Mouse (Mus musculus) intestine, embryonic 16.5 days (tissue): ENCODE data around the gene Ehd1. TPM values are rescaled to one million over a fixed set of nuclear protein-coding genes. Genes with fewer than 3 reads are reported as not detected.

Experiments
- ATAC-seq: fragments of 200-750 bp; cut with Nextera tagmentation; 2 replicates; pipeline ENCODE4 v1.8.0; 2017; ENCODE audit warnings: moderate TSS enrichment, moderate library complexity
- H3K27ac ChIP-seq: fragments of 300-500 bp; sonication (generic); 2 replicates; pipeline ENCODE4 v1.5.1; 2014; ENCODE audit warnings: mild to moderate bottlenecking, low read length
- H3K27me3 ChIP-seq: fragments of 300-500 bp; sonication (generic); replicated peaks from 2 replicates; pipeline ENCODE4 v1.6.1; 2014; ENCODE audit warnings: low read length, control low read depth, mixed read lengths; ENCODE audit not compliant: control insufficient read depth, insufficient read depth
- H3K36me3 ChIP-seq: fragments of 300-500 bp; sonication (generic); 2 replicates; pipeline ENCODE4 v1.6.1; 2014; ENCODE audit warnings: low read length, control low read depth; ENCODE audit not compliant: control insufficient read depth, insufficient read depth
- H3K4me1 ChIP-seq: fragments of 300-500 bp; sonication (generic); 2 replicates; pipeline ENCODE4 v1.6.1; 2014; ENCODE audit warnings: low read length, control low read depth, mixed read lengths; ENCODE audit not compliant: control insufficient read depth, insufficient read depth
- H3K4me2 ChIP-seq: fragments of 300-500 bp; sonication (generic); 2 replicates; pipeline ENCODE4 v1.6.1; 2014; ENCODE audit warnings: low read depth, low read length, control low read depth
- H3K4me3 ChIP-seq: fragments of 300-500 bp; sonication (generic); 2 replicates; pipeline ENCODE4 v1.5.1; 2014; ENCODE audit warnings: mild to moderate bottlenecking, low read length
- H3K9ac ChIP-seq: fragments of 300-500 bp; sonication (generic); 2 replicates; pipeline ENCODE4 v1.6.1; 2014; ENCODE audit warnings: low read depth, low read length
- H3K9me3 ChIP-seq: fragments of 300-500 bp; sonication (generic); 2 replicates; pipeline ENCODE4 v1.6.1; 2016; ENCODE audit warnings: low read length, control low read depth; ENCODE audit not compliant: control insufficient read depth
- WGBS: fragments of 180-500 bp; shearing (Covaris S2); extraction: QIAGEN DNeasy Blood & Tissue Kit; methylation state at CpG from one replicate; pipeline ENCODE4 v1.1.7; 2014; 5-methylcytosine and 5-hydroxymethylcytosine counted together
- polyA plus RNA-seq: library from polyadenylated mRNA; unstranded; fragments of >200 nt; fragmentation: Nextera tagmentation; extraction: Ambion mirVana; gene quantifications from 2 replicates; pipeline ENCODE4 v1.2.1, GENCODE M21; 2015

Ehd1 gene
- polyA plus RNA-seq, 1 experiment from 2014 or later, result 135 TPM

GRCm38 (mm10) chr19:6265727-6266182 lies 10.8 kb upstream of the Ehd1 start:
- Histone ChIP-seq H3K27me3 (no peaks in the 10 kb centered on the region), H3K9me3 (no peaks in the 10 kb centered on the region), H3K9ac (peak overlapping the region; percentile 76), H3K4me2 (peak overlapping the region; percentile 49), H3K4me3 (peak overlapping the region; percentile 58), H3K27ac (peak overlapping the region; percentile 98), H3K4me1 (peaks cover 12% of the 10 kb centered on the region; the same call in 1 of the 2 replicates), H3K36me3 (peaks cover 8% of the 10 kb centered on the region)
- ATAC-seq, result no peak
- 56% methylated on average over 6 of the region's 6 CpGs for WGBS

DNA sequence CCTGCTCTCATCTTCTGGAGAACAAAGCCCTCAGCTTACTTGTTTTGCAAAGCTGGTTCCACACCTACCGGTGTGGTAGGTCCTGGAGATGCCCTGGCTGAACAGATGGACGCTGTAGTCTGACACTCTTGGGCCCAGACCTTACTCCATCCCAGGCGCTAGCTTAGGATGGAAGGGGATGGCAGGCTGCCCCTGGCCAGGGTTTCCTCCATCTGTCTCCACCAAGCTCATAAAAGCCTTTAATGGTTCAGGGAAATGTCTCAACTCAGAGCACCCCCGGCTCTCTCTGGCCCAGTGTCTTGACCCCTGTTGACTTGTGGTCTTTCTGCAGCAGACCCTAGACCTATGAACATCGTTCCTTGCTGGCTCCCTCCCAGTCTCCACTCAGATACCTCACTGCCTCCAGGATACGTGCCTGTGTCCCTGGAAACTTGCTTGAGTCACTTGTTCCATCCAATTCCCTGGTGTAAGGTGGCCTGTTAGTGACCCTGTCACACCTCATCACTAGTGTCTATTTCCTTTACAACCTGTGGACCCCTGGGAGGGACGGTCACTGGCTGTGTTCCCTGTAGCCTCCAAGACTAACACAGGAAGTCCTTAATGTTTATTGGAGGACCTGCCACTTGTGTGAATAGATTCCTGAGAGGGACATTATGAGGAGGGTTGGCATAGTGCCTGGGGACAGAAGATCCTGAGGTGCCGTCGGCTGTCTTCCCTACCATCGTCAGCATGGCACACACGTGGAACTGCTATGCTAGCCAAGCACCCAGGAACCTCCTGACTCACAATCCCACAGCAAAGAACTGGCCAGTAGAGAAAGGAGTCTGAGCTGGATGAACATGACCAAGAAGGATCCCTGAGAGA lies 9.0 kb upstream of the Ehd1 start:
- Histone ChIP-seq H3K36me3 (no peaks in the 10 kb centered on the region), H3K9ac (peak overlapping the region; percentile 26; the same call in 1 of the 2 replicates), H3K4me2 (no peak overlapping the region), H3K9me3 (no peaks in the 10 kb centered on the region), H3K4me1 (peaks cover 11% of the 10 kb centered on the region), H3K27me3 (no peaks in the 10 kb centered on the region), H3K27ac (peak overlapping the region; percentile 63), H3K4me3 (no peak overlapping the region)
- ATAC-seq, result no peak
- WGBS, result 53% methylated on average over 11 of the region's 11 CpGs

GRCm38 (mm10) chr19:6268170-6268528 lies 8.4 kb upstream of the Ehd1 start:
- H3K9ac ChIP-seq, result peak overlapping the region; percentile 26; the same call in 1 of the 2 replicates
- no peak overlapping the region for H3K4me2 ChIP-seq
- peak; percentile 20; the same call in 1 of the 2 replicates for ATAC-seq
- no peaks in the 10 kb centered on the region for H3K27me3 ChIP-seq
- H3K36me3 ChIP-seq, result no peaks in the 10 kb centered on the region
- H3K4me1 ChIP-seq, result peaks cover 14% of the 10 kb centered on the region
- H3K4me3 ChIP-seq, result no peak overlapping the region
- H3K27ac ChIP-seq, result peak overlapping the region; percentile 63
- 15% methylated on average over 8 of the region's 8 CpGs for WGBS
- H3K9me3 ChIP-seq, result no peaks in the 10 kb centered on the region

GRCm38 (mm10) chr19:6268670-6269132 lies 7.8 kb upstream of the Ehd1 start:
- Histone ChIP-seq H3K4me3 (no peak overlapping the region), H3K27me3 (no peaks in the 10 kb centered on the region), H3K27ac (peak overlapping the region; percentile 63; the same call in 1 of the 2 replicates), H3K4me1 (peaks cover 14% of the 10 kb centered on the region), H3K36me3 (no peaks in the 10 kb centered on the region), H3K4me2 (no peak overlapping the region), H3K9me3 (no peaks in the 10 kb centered on the region), H3K9ac (no peak overlapping the region)
- no peak for ATAC-seq
- WGBS, result 76% methylated on average over 7 of the region's 7 CpGs

GRCm38 (mm10) chr19:6269798-6270475 lies 6.6 kb upstream of the Ehd1 start:
- no peak overlapping the region for H3K9ac ChIP-seq
- H3K4me2 ChIP-seq, result no peak overlapping the region
- H3K27me3 ChIP-seq, result no peaks in the 10 kb centered on the region
- no peaks in the 10 kb centered on the region for H3K9me3 ChIP-seq
- ATAC-seq, result no peak
- H3K27ac ChIP-seq, result peak overlapping the region; percentile 88
- H3K4me1 ChIP-seq, result peaks cover 14% of the 10 kb centered on the region
- H3K36me3 ChIP-seq, result no peaks in the 10 kb centered on the region
- no peak overlapping the region for H3K4me3 ChIP-seq
- 76% methylated on average over 8 of the region's 8 CpGs for WGBS

DNA sequence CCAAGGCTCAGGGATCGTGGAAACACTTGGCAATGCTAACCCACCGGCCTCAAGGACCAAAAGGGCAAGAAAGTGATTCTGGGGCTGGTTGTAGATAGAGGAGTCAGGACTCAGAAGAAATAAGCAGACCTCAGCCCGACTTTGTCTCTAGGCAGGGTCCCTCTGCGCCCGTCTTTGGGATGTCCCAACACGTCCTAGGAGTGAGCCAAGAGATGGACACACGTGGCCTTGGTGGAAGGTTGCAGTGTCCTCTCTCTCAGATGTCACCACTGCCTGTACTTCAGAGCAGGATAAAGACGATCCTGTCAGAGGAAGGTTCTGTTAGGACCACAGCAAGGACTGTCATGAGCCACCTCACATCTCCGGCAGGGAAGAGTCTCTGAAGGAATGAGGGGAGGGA lies 5.9 kb upstream of the Ehd1 start:
- Histone ChIP-seq H3K4me2 (no peak overlapping the region), H3K9ac (peak overlapping the region; percentile 57; the same call in 1 of the 2 replicates), H3K9me3 (no peaks in the 10 kb centered on the region), H3K4me3 (no peak overlapping the region), H3K36me3 (no peaks in the 10 kb centered on the region), H3K4me1 (peaks cover 19% of the 10 kb centered on the region), H3K27me3 (no peaks in the 10 kb centered on the region), H3K27ac (peak overlapping the region; percentile 88)
- 54% methylated on average over 9 of the region's 9 CpGs for WGBS
- ATAC-seq, result peak; percentile 1; the same call in 1 of the 2 replicates

DNA sequence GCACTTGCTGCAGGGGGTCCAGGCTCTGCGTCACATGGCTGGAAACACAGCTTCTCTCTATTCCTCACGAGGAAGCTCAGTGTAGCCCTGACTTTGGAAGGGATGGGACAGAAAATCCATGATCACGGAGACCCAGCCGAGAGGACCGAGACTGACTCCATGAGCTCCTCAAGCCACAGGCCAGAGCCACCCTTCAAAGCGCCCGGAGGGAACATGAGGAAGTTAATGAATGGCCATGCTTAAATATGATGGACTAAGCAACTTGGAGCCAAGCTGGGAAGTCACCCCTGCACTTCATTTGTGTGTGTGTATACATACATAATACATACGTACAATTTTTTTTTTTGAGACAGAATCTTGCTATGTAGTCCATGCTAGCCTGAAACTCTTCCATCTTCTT lies 5.3 kb upstream of the Ehd1 start:
- H3K27ac ChIP-seq, result peak overlapping the region; percentile 88
- no peak overlapping the region for H3K4me3 ChIP-seq
- peak overlapping the region; percentile 57 for H3K9ac ChIP-seq
- H3K4me2 ChIP-seq, result no peak overlapping the region
- ATAC-seq, result no peak
- no peaks in the 10 kb centered on the region for H3K9me3 ChIP-seq
- peaks cover 20% of the 10 kb centered on the region for H3K4me1 ChIP-seq
- no peaks in the 10 kb centered on the region for H3K27me3 ChIP-seq
- WGBS, result 31% methylated on average over 8 of the region's 8 CpGs
- no peaks in the 10 kb centered on the region for H3K36me3 ChIP-seq

GRCm38 (mm10) chr19:6272053-6272452 lies 4.5 kb upstream of the Ehd1 start:
- ATAC-seq, result peak; percentile 36
- no peaks in the 10 kb centered on the region for H3K27me3 ChIP-seq
- WGBS, result 62% methylated on average over 7 of the region's 7 CpGs
- no peaks in the 10 kb centered on the region for H3K36me3 ChIP-seq
- H3K27ac ChIP-seq, result peak overlapping the region; percentile 88
- no peak overlapping the region for H3K4me3 ChIP-seq
- no peaks in the 10 kb centered on the region for H3K9me3 ChIP-seq
- no peak overlapping the region for H3K4me2 ChIP-seq
- no peak overlapping the region for H3K9ac ChIP-seq
- peaks cover 20% of the 10 kb centered on the region for H3K4me1 ChIP-seq

- Histone ChIP-seq H3K9me3 (no peaks in the 10 kb centered on the region), H3K4me2 (no peak overlapping the region), H3K4me3 (no peak overlapping the region), H3K27ac (peak overlapping the region; percentile 88), H3K27me3 (no peaks in the 10 kb centered on the region), H3K9ac (no peak overlapping the region), H3K36me3 (no peaks in the 10 kb centered on the region), H3K4me1 (peaks cover 16% of the 10 kb centered on the region)
- WGBS, result 71% methylated on average over 4 of the region's 4 CpGs
- no peak for ATAC-seq
Observed at GRCm38 (mm10) chr19:6272738-6273137, 3.8 kb upstream of the Ehd1 start.
